Mouse (Mus musculus) lung, postnatal 0 days (tissue): Measurements from ENCODE around the gene 2900011O08Rik. TPM values are rescaled to one million over a fixed set of nuclear protein-coding genes. Genes with fewer than 3 reads are reported as not detected.

Experiments
- ATAC-seq: fragments of 200-750 bp; cut with Nextera tagmentation; 2 replicates; pipeline ENCODE4 v1.8.0; 2017; ENCODE audit warnings: moderate library complexity
- DNase-seq: peaks from one replicate; pipeline ENCODE4 v3.0.0-alpha.2; 2016; ENCODE audit warnings: low spot score
- H3K27ac ChIP-seq: fragments of 300-500 bp; sonication (generic); 2 replicates; pipeline ENCODE4 v1.5.1; 2014; ENCODE audit warnings: antibody characterized with exemption, mild to moderate bottlenecking, low read length, mixed read lengths
- H3K27me3 ChIP-seq: fragments of 300-500 bp; sonication (generic); replicated peaks from 2 replicates; pipeline ENCODE4 v1.6.1; 2014; ENCODE audit warnings: low read length, mixed read lengths; ENCODE audit not compliant: insufficient read depth
- H3K36me3 ChIP-seq: fragments of 300-500 bp; sonication (generic); 2 replicates; pipeline ENCODE4 v1.6.1; 2014; ENCODE audit warnings: low read length, mixed read lengths; ENCODE audit not compliant: insufficient read depth
- H3K4me1 ChIP-seq: fragments of 300-500 bp; sonication (generic); 2 replicates; pipeline ENCODE4 v1.6.1; 2014; ENCODE audit warnings: antibody characterized with exemption, low read depth, low read length, mixed read lengths; ENCODE audit not compliant: insufficient read depth
- H3K4me2 ChIP-seq: fragments of 300-500 bp; sonication (generic); replicated peaks from 2 replicates; pipeline ENCODE4 v1.6.1; 2014; ENCODE audit warnings: low read depth, mild to moderate bottlenecking, low read length, moderate library complexity, mixed read lengths
- H3K4me3 ChIP-seq: fragments of 300-500 bp; sonication (generic); 2 replicates; pipeline ENCODE4 v1.5.1; 2014; ENCODE audit warnings: low read depth, low read length
- H3K9ac ChIP-seq: fragments of 300-500 bp; sonication (generic); replicated peaks from 2 replicates; pipeline ENCODE4 v1.6.1; 2014; ENCODE audit warnings: low read depth, mild to moderate bottlenecking
- H3K9me3 ChIP-seq: fragments of 300-500 bp; sonication (generic); 2 replicates; pipeline ENCODE4 v1.6.1; 2016; ENCODE audit warnings: low read length, mixed read lengths
- CTCF ChIP-seq: IDR thresholded peaks from 2 replicates; pipeline ENCODE4 v1.5.1; 2016; ENCODE audit warnings: antibody characterized with exemption, mild to moderate bottlenecking
- EP300 ChIP-seq: IDR thresholded peaks from 2 replicates; pipeline ENCODE4 v1.6.1; 2016; ENCODE audit warnings: antibody characterized with exemption, mild to moderate bottlenecking, control low read depth
- WGBS: fragments of 180-500 bp; shearing (Covaris S2); extraction: QIAGEN DNeasy Blood & Tissue Kit; methylation state at CpG from one replicate; pipeline ENCODE4 v1.1.7; 2014; 5-methylcytosine and 5-hydroxymethylcytosine counted together
- polyA plus RNA-seq: library from polyadenylated mRNA; unstranded; fragments of >200 nt; fragmentation: Nextera tagmentation; extraction: Ambion mirVana; gene quantifications from 2 replicates; pipeline ENCODE4 v1.2.1, GENCODE M21; 2015

2900011O08Rik gene
- polyA plus RNA-seq, 1 experiment from 2014 or later, result not detected

- 89% methylated on average over 2 of the region's 2 CpGs for WGBS
- no peaks in the 10 kb centered on the region for H3K9me3 ChIP-seq
- H3K4me1 ChIP-seq, result no peaks in the 10 kb centered on the region
- ATAC-seq (no peak), DNase-seq (no peak)
- H3K27me3 ChIP-seq, result no peaks in the 10 kb centered on the region
- H3K4me3 ChIP-seq, result no peak overlapping the region
- H3K4me2 ChIP-seq, result no peak overlapping the region
- H3K27ac ChIP-seq, result no peak overlapping the region
- H3K9ac ChIP-seq, result no peak overlapping the region
- H3K36me3 ChIP-seq, result no peaks in the 10 kb centered on the region
- no peak for TF ChIP-seq EP300
- TF ChIP-seq CTCF, result no peak
Observed at GRCm38 (mm10) chr16:14042421-14042820, 56.0 kb downstream of the 2900011O08Rik start.

- Histone ChIP-seq H3K9ac (no peak overlapping the region), H3K27me3 (no peaks in the 10 kb centered on the region), H3K36me3 (no peaks in the 10 kb centered on the region), H3K27ac (no peak overlapping the region), H3K4me1 (no peaks in the 10 kb centered on the region), H3K9me3 (no peaks in the 10 kb centered on the region), H3K4me3 (no peak overlapping the region), H3K4me2 (no peak overlapping the region)
- TF ChIP-seq EP300 (no peak), CTCF (no peak)
- 72% methylated on average over 8 of the region's 8 CpGs for WGBS
- ATAC-seq, result no peak
- DNase-seq, result no peak
Observed at GRCm38 (mm10) chr16:14044695-14045094, 58.3 kb downstream of the 2900011O08Rik start.

DNA sequence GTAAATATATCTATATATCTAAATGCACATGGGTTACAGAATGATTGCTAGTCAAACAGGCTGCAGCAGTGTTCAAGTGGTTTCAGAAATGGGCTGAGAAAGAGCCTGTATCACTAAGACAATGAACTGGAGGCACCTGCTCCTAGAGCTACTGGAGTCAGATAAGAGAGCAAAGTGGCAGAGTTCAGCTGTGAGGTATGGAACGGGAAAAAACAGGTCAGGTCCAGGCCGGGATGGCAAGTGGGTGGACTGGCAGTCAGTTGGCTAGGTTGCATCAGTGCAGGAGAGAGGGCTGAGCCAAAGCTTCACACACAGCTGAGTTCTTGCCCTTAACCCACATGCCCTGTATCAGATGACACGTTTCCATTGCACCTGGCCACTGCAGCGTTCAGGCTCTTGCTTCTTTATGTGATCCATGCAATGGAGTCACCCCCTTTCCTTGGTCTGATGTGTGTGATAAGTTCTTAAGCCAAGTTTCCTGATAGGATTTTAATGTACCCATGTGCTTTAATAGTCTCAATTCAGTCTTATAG lies 59.9 kb downstream of the 2900011O08Rik start:
- no peak for DNase-seq
- Histone ChIP-seq H3K36me3 (no peaks in the 10 kb centered on the region), H3K9ac (no peak overlapping the region), H3K9me3 (no peaks in the 10 kb centered on the region), H3K4me3 (no peak overlapping the region), H3K4me1 (no peaks in the 10 kb centered on the region), H3K27ac (no peak overlapping the region), H3K4me2 (no peak overlapping the region), H3K27me3 (no peaks in the 10 kb centered on the region)
- TF ChIP-seq EP300 (no peak), CTCF (no peak)
- 54% methylated on average over 4 of the region's 4 CpGs for WGBS
- ATAC-seq, result no peak

GRCm38 (mm10) chr16:14052221-14052620 lies 65.8 kb downstream of the 2900011O08Rik start:
- DNase-seq, result no peak
- no peaks in the 10 kb centered on the region for H3K36me3 ChIP-seq
- H3K4me1 ChIP-seq, result no peaks in the 10 kb centered on the region
- TF ChIP-seq EP300 (no peak), CTCF (no peak)
- H3K4me2 ChIP-seq, result no peak overlapping the region
- no peak overlapping the region for H3K4me3 ChIP-seq
- H3K9me3 ChIP-seq, result no peaks in the 10 kb centered on the region
- no peak overlapping the region for H3K27ac ChIP-seq
- 90% methylated on average over 2 of the region's 2 CpGs for WGBS
- no peak for ATAC-seq
- H3K27me3 ChIP-seq, result no peaks in the 10 kb centered on the region
- H3K9ac ChIP-seq, result no peak overlapping the region

DNA sequence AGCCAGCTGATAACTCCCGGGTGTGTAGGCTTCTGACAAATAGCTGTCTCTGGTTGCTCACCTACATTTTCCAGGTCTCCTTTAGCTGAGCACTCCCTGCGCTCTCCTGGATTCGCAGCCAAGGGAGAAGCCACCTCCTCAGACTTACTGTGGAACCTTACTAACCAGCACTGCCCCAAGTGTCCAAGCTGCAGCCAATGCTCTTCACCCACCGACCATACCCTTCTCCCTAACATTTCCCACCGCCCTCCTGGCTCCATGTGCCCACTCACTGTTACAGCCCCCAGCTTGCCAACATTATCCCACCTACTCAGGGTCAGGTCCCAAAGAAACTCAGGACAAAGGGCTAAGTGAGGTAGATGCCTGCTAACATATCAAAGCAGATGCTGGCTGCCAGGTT lies 66.7 kb downstream of the 2900011O08Rik start:
- H3K9ac ChIP-seq, result no peak overlapping the region
- DNase-seq (no peak), ATAC-seq (no peak)
- H3K27ac ChIP-seq, result no peak overlapping the region
- H3K4me3 ChIP-seq, result no peak overlapping the region
- TF ChIP-seq CTCF, result no peak
- H3K36me3 ChIP-seq, result no peaks in the 10 kb centered on the region
- no peaks in the 10 kb centered on the region for H3K9me3 ChIP-seq
- WGBS, result 73% methylated on average over 5 of the region's 5 CpGs
- H3K27me3 ChIP-seq, result no peaks in the 10 kb centered on the region
- no peaks in the 10 kb centered on the region for H3K4me1 ChIP-seq
- no peak overlapping the region for H3K4me2 ChIP-seq

DNA sequence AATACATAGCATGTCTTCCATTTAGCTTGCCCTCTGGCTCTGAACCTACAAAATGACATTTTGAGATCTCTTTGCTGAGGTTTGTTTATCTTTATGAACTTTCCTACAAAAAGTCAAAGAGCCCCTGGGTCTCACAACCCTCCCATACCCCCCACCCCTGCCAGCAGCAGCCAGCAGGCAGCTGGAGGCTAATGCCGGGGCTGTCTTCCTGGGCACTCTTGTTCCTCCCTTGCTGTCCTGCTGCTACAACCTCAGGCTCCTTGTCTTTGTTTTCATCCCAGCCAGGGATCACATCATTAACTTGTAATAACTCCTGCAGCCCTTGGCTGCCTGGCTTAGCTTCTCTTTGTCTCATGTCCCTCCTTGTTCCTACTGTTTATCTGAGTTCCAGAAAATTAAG lies 68.9 kb downstream of the 2900011O08Rik start:
- no peak overlapping the region for H3K9ac ChIP-seq
- no peaks in the 10 kb centered on the region for H3K36me3 ChIP-seq
- no peak for TF ChIP-seq CTCF
- no peak for TF ChIP-seq EP300
- H3K4me1 ChIP-seq, result no peaks in the 10 kb centered on the region
- H3K4me3 ChIP-seq, result no peak overlapping the region
- DNase-seq (no peak), ATAC-seq (no peak)
- 46% methylated on average over 1 of the region's 1 CpGs for WGBS
- no peak overlapping the region for H3K27ac ChIP-seq
- no peak overlapping the region for H3K4me2 ChIP-seq
- no peaks in the 10 kb centered on the region for H3K27me3 ChIP-seq
- no peaks in the 10 kb centered on the region for H3K9me3 ChIP-seq

- no peak overlapping the region for H3K4me2 ChIP-seq
- 49% methylated on average over 4 of the region's 4 CpGs for WGBS
- H3K9ac ChIP-seq, result no peak overlapping the region
- no peak for ATAC-seq
- H3K27ac ChIP-seq, result no peak overlapping the region
- TF ChIP-seq EP300 (no peak), CTCF (no peak)
- H3K36me3 ChIP-seq, result no peaks in the 10 kb centered on the region
- H3K27me3 ChIP-seq, result no peaks in the 10 kb centered on the region
- DNase-seq, result no peak
- no peaks in the 10 kb centered on the region for H3K4me1 ChIP-seq
- no peak overlapping the region for H3K4me3 ChIP-seq
- no peaks in the 10 kb centered on the region for H3K9me3 ChIP-seq
Observed at GRCm38 (mm10) chr16:14056734-14057133, 70.3 kb downstream of the 2900011O08Rik start.
